ENCODE assay signal across 22 mouse cellular contexts in genomic region chr2:73571304-73571703, GRCm38 (mm10). TPM values are rescaled to one million over a fixed set of nuclear protein-coding genes. Genes with fewer than 3 reads are reported as not detected.
A peak's percentile ranks its signal among the peaks of the same experiment; 100 is the strongest.
DNase-seq lines count a peak whose midpoint lies in the region; TF ChIP-seq lines count a peak whose summit lies in the region.
"Had no signal": no experiment of that assay in that cellular context is flagged by ENCODE, and none has a peak within 500 bp of the region (broad histone marks: within the 10 kb centered on the region; RNA-seq: fewer than 3 reads in every experiment).

No protein-coding gene starts in this region.

- peaks cover 43% of the 10 kb centered on the region for H3K36me3 ChIP-seq in myocyte (ENCODE audit: control insufficient read depth, insufficient read depth)
- H3K36me3 ChIP-seq: embryonic facial prominence, embryonic 13.5 days; embryonic facial prominence, embryonic 15.5 days; forebrain, embryonic 15.5 days had no signal

- intact Hi-C loops in left cerebral cortex, adult 2 months (cut with DNase I), result loop anchor here (5.0 kb wide), 1 partner anchor 321 kb away; the partner anchor contains the start of gene Atf2

- H3ac ChIP-seq in myocyte (ENCODE audit: control insufficient read depth, insufficient read length), result no peak overlapping the region

- DNase-seq in heart, adult 11 months, result peak; percentile 85
- no peak for DNase-seq in heart, adult 8-10 months (ENCODE audit: low spot score)
- no peak for DNase-seq in left cerebral cortex, adult 2 months (ENCODE audit: extremely low spot score in 1 of 2, low spot score in 2 of 2)
- DNase-seq in left cerebral cortex, adult 8-10 months (ENCODE audit: low spot score in 2 of 2), result no peak
- DNase-seq in urinary bladder, adult 2 months (ENCODE audit: low spot score), result no peak
- DNase-seq: adrenal gland, adult 2 months; adrenal gland, postnatal 10 days; adrenal gland, postnatal 25 days; cerebellum, adult 11 months; cerebellum, adult 18-20 months; cerebellum, adult 8-10 months; cerebellum, adult 9-11 months; cerebellum, postnatal 14 days; cerebellum, postnatal 36 days; embryo, embryonic 11 days had no signal

- peaks cover 22% of the 10 kb centered on the region for H3K79me2 ChIP-seq in myocyte (ENCODE audit: control insufficient read depth, insufficient read depth)

- H3K4me3 ChIP-seq in left cerebral cortex, adult 2 months, result no peak overlapping the region
- H3K4me3 ChIP-seq in myocyte, result no peak overlapping the region
- H3K4me3 ChIP-seq: embryonic facial prominence, embryonic 13.5 days; embryonic facial prominence, embryonic 15.5 days; erythroblast, embryonic 14.5 days; forebrain, embryonic 13.5 days; forebrain, embryonic 15.5 days had no signal

- no peak for TF ChIP-seq CTCF in left cerebral cortex, adult 2 months (IDR thresholded peaks at IDR 0.05)

- H3K4me2 ChIP-seq in myocyte (ENCODE audit: low read depth), result no peak overlapping the region
- H3K4me2 ChIP-seq: embryonic facial prominence, embryonic 15.5 days; forebrain, embryonic 13.5 days; forebrain, embryonic 15.5 days had no signal

- H3K27me3 ChIP-seq in myocyte (ENCODE audit: control insufficient read depth, insufficient read depth, insufficient read length), result no peaks in the 10 kb centered on the region
- H3K27me3 ChIP-seq: embryonic facial prominence, embryonic 15.5 days had no signal

- 0 out of 2 replicates have a peak overlapping the region, but pooled peaks have one; percentile 87 for H3K27ac ChIP-seq in left cerebral cortex, adult 2 months
- H3K27ac ChIP-seq: embryonic facial prominence, embryonic 13.5 days; embryonic facial prominence, embryonic 15.5 days; forebrain, embryonic 13.5 days had no signal

- no peak for TF ChIP-seq POLR2A in myocyte (IDR thresholded peaks at IDR 0.05; ENCODE audit: insufficient read length, low read depth)

TF ChIP-seq in myocyte, 11 proteins besides CTCF, POLR2A, EP300 and RAD21:
- TF ChIP-seq SRF (IDR thresholded peaks at IDR 0.05; ENCODE audit: control insufficient read depth, insufficient read length, low read depth), result peak; percentile 41
- TF ChIP-seq TCF3 (IDR thresholded peaks at IDR 0.05; ENCODE audit: insufficient read length, low read depth), result no peak

RNA-seq across cellular contexts. Expression of gene Chrna1, which starts 8.8 kb away (rescaled TPM):
- total RNA-seq in heart, adult 8-10 months (2022), result under 1 TPM in 3 of 4 experiments, not detected in 1; 0.05 to 0.11 (median 0.06) TPM
- total RNA-seq in left cerebral cortex, adult 2 months (2021), result under 1 TPM; 0.12 to 0.25 TPM
- under 1 TPM; 0.13 to 0.21 (median 0.19) TPM for total RNA-seq in left cerebral cortex, adult 8-10 months (2022)
- polyA plus RNA-seq in myocyte (2012; fragmentation: generic; extraction: Trizol), result 391 TPM
- polyA plus RNA-seq in urinary bladder, adult 2 months (2012; rRNA removed), result 0.01 TPM in 1 of 2 replicates, not detected in the other
- total RNA-seq: adrenal gland, adult 2 months; adrenal gland, postnatal 25 days; common myeloid progenitor, adult 5-6 weeks had no signal
- polyA plus RNA-seq: erythroblast, embryonic 14.5 days had no signal

RNA-seq across cellular contexts. Expression of gene Wipf1, which starts 41.8 kb away (rescaled TPM):
- 10 to 100 TPM; 11.5 to 14.6 (median 13.3) TPM for total RNA-seq in heart, adult 8-10 months (2022)
- 1 to 10 TPM; 7.4 to 7.9 TPM for total RNA-seq in left cerebral cortex, adult 2 months (2021)
- total RNA-seq in left cerebral cortex, adult 8-10 months (2022), result 10 to 100 TPM in 2 of 4 experiments, 1 to 10 TPM in 2; 9.3 to 16.6 (median 12.8) TPM
- 13.7 TPM for polyA plus RNA-seq in myocyte (2012; fragmentation: generic; extraction: Trizol)
- 10.2 and 17.4 TPM in 2 replicates for polyA plus RNA-seq in urinary bladder, adult 2 months (2012; rRNA removed)
